Mouse (Mus musculus) lung, embryonic 15.5 days (tissue): ENCODE measurements around the gene Nos1ap. TPM values are rescaled to one million over a fixed set of nuclear protein-coding genes. Genes with fewer than 3 reads are reported as not detected.
A peak's percentile ranks its signal among the peaks of the same experiment; 100 is the strongest.

Experiments
- ATAC-seq: fragments of 200-750 bp; cut with Nextera tagmentation; 2 replicates; pipeline ENCODE4 v1.8.0; 2017; ENCODE audit warnings: moderate number of reproducible peaks, borderline replicate concordance; ENCODE audit not compliant: low FRiP score, low TSS enrichment; ENCODE audit errors: extremely low read depth
- H3K27ac ChIP-seq: fragments of 300-500 bp; sonication (generic); 2 replicates; pipeline ENCODE4 v1.5.1; 2015; ENCODE audit warnings: moderate library complexity, mild to moderate bottlenecking, inconsistent platforms
- H3K27me3 ChIP-seq: fragments of 300-500 bp; sonication (generic); 2 replicates; pipeline ENCODE4 v1.6.1; 2015; ENCODE audit warnings: inconsistent platforms
- H3K36me3 ChIP-seq: fragments of 300-500 bp; sonication (generic); 2 replicates; pipeline ENCODE4 v1.6.1; 2015; ENCODE audit warnings: inconsistent platforms
- H3K4me1 ChIP-seq: fragments of 300-500 bp; sonication (generic); 2 replicates; pipeline ENCODE4 v1.6.1; 2015; ENCODE audit warnings: inconsistent platforms
- H3K4me2 ChIP-seq: fragments of 300-500 bp; sonication (generic); 2 replicates; pipeline ENCODE4 v1.6.1; 2015; ENCODE audit warnings: inconsistent platforms, mild to moderate bottlenecking, moderate library complexity
- H3K4me3 ChIP-seq: fragments of 300-500 bp; sonication (generic); 2 replicates; pipeline ENCODE4 v1.5.1; 2015; ENCODE audit warnings: mild to moderate bottlenecking, inconsistent platforms
- H3K9ac ChIP-seq: fragments of 300-500 bp; sonication (generic); 2 replicates; pipeline ENCODE4 v1.6.1; 2015; ENCODE audit warnings: inconsistent platforms
- H3K9me3 ChIP-seq: fragments of 300-500 bp; sonication (generic); 2 replicates; pipeline ENCODE4 v1.6.1; 2016; ENCODE audit warnings: inconsistent platforms
- WGBS: fragments of 180-500 bp; shearing (Covaris S2); methylation state at CpG from one replicate; pipeline ENCODE4 v1.1.7; 2015; 5-methylcytosine and 5-hydroxymethylcytosine counted together
- polyA plus RNA-seq: library from polyadenylated mRNA; unstranded; fragments of >200 nt; fragmentation: Nextera tagmentation; extraction: Ambion mirVana; gene quantifications from 2 replicates; pipeline ENCODE4 v1.2.1, GENCODE M21; 2015

Nos1ap gene
- polyA plus RNA-seq, 1 experiment from 2014 or later: 10.6 TPM

- Histone ChIP-seq H3K9ac (no peak overlapping the region), H3K4me1 (0 out of 2 replicates have a peak, but pooled peaks cover 14% of the 10 kb centered on the region), H3K4me2 (no peak overlapping the region), H3K27ac (no peak overlapping the region), H3K4me3 (no peak overlapping the region), H3K36me3 (no peaks in the 10 kb centered on the region), H3K9me3 (no peaks in the 10 kb centered on the region), H3K27me3 (no peaks in the 10 kb centered on the region)
- ATAC-seq: no peak
- 21% methylated on average over 13 of the region's 13 CpGs for WGBS
These were observed 94.0 kb downstream of the Nos1ap start for GRCm38 (mm10) chr1:170495538-170496183.

GRCm38 (mm10) chr1:170492527-170492926 lies 97.1 kb downstream of the Nos1ap start:
- Histone ChIP-seq H3K27me3 (no peaks in the 10 kb centered on the region), H3K4me2 (no peak overlapping the region), H3K4me1 (0 out of 2 replicates have a peak, but pooled peaks cover 6% of the 10 kb centered on the region), H3K4me3 (no peak overlapping the region), H3K9ac (no peak overlapping the region), H3K9me3 (no peaks in the 10 kb centered on the region), H3K36me3 (no peaks in the 10 kb centered on the region), H3K27ac (no peak overlapping the region)
- no peak for ATAC-seq
- WGBS: 67% methylated on average over 2 of the region's 2 CpGs

GRCm38 (mm10) chr1:170492027-170492426 lies 97.6 kb downstream of the Nos1ap start:
- no peak overlapping the region for H3K9ac ChIP-seq
- ATAC-seq: no peak
- H3K4me3 ChIP-seq: no peak overlapping the region
- no peaks in the 10 kb centered on the region for H3K36me3 ChIP-seq
- 0 out of 2 replicates have a peak, but pooled peaks cover 6% of the 10 kb centered on the region for H3K4me1 ChIP-seq
- no peak overlapping the region for H3K4me2 ChIP-seq
- no peak overlapping the region for H3K27ac ChIP-seq
- H3K9me3 ChIP-seq: no peaks in the 10 kb centered on the region
- 63% methylated on average over 4 of the region's 4 CpGs for WGBS
- no peaks in the 10 kb centered on the region for H3K27me3 ChIP-seq

- Histone ChIP-seq H3K9ac (no peak overlapping the region), H3K27me3 (no peaks in the 10 kb centered on the region), H3K4me1 (peaks cover 6% of the 10 kb centered on the region; the same call in 1 of the 2 replicates), H3K4me3 (no peak overlapping the region), H3K27ac (no peak overlapping the region), H3K36me3 (no peaks in the 10 kb centered on the region), H3K9me3 (no peaks in the 10 kb centered on the region), H3K4me2 (no peak overlapping the region)
- WGBS: 77% methylated on average over 7 of the region's 7 CpGs
- no peak for ATAC-seq
These were observed 99.7 kb downstream of the Nos1ap start for GRCm38 (mm10) chr1:170489936-170490335.

GRCm38 (mm10) chr1:170489450-170489849 lies 100.2 kb downstream of the Nos1ap start:
- Histone ChIP-seq H3K9ac (no peak overlapping the region), H3K36me3 (no peaks in the 10 kb centered on the region), H3K27me3 (no peaks in the 10 kb centered on the region), H3K27ac (no peak overlapping the region), H3K9me3 (no peaks in the 10 kb centered on the region), H3K4me3 (no peak overlapping the region), H3K4me2 (no peak overlapping the region), H3K4me1 (peaks cover 7% of the 10 kb centered on the region; the same call in 1 of the 2 replicates)
- no peak for ATAC-seq
- WGBS: 86% methylated on average over 5 of the region's 6 CpGs

- Histone ChIP-seq H3K36me3 (no peaks in the 10 kb centered on the region), H3K4me2 (no peak overlapping the region), H3K9me3 (no peaks in the 10 kb centered on the region), H3K27me3 (no peaks in the 10 kb centered on the region), H3K4me1 (peaks cover 20% of the 10 kb centered on the region), H3K27ac (no peak overlapping the region), H3K4me3 (no peak overlapping the region), H3K9ac (no peak overlapping the region)
- 10% methylated on average over 4 of the region's 4 CpGs for WGBS
- no peak for ATAC-seq
These were observed 104.5 kb downstream of the Nos1ap start for GRCm38 (mm10) chr1:170485119-170485518.

- H3K4me2 ChIP-seq: no peak overlapping the region
- 67% methylated on average over 7 of the region's 8 CpGs for WGBS
- peaks cover 45% of the 10 kb centered on the region for H3K4me1 ChIP-seq
- no peaks in the 10 kb centered on the region for H3K9me3 ChIP-seq
- ATAC-seq: no peak
- H3K27ac ChIP-seq: no peak overlapping the region
- no peak overlapping the region for H3K4me3 ChIP-seq
- H3K27me3 ChIP-seq: no peaks in the 10 kb centered on the region
- no peak overlapping the region for H3K9ac ChIP-seq
- no peaks in the 10 kb centered on the region for H3K36me3 ChIP-seq
These were observed 107.3 kb downstream of the Nos1ap start for GRCm38 (mm10) chr1:170482236-170482905.

GRCm38 (mm10) chr1:170481093-170481492 lies 108.6 kb downstream of the Nos1ap start:
- H3K4me2 ChIP-seq: no peak overlapping the region
- H3K27ac ChIP-seq: peak overlapping the region; percentile 8; the same call in 1 of the 2 replicates
- peaks cover 45% of the 10 kb centered on the region for H3K4me1 ChIP-seq
- no peak overlapping the region for H3K4me3 ChIP-seq
- H3K36me3 ChIP-seq: no peaks in the 10 kb centered on the region
- H3K9me3 ChIP-seq: no peaks in the 10 kb centered on the region
- 52% methylated on average over 3 of the region's 3 CpGs for WGBS
- ATAC-seq: no peak
- H3K27me3 ChIP-seq: no peaks in the 10 kb centered on the region
- no peak overlapping the region for H3K9ac ChIP-seq

GRCm38 (mm10) chr1:170479458-170479798 lies 110.2 kb downstream of the Nos1ap start:
- H3K27ac ChIP-seq: peak overlapping the region; percentile 45; the same call in 1 of the 2 replicates
- H3K4me1 ChIP-seq: peaks cover 38% of the 10 kb centered on the region
- H3K27me3 ChIP-seq: no peaks in the 10 kb centered on the region
- WGBS: 5% methylated on average over 3 of the region's 3 CpGs
- peak; percentile 83; the same call in 1 of the 2 replicates for ATAC-seq
- H3K9me3 ChIP-seq: no peaks in the 10 kb centered on the region
- no peak overlapping the region for H3K9ac ChIP-seq
- H3K36me3 ChIP-seq: no peaks in the 10 kb centered on the region
- H3K4me2 ChIP-seq: no peak overlapping the region
- H3K4me3 ChIP-seq: no peak overlapping the region

GRCm38 (mm10) chr1:170478791-170479457 lies 110.7 kb downstream of the Nos1ap start:
- ATAC-seq: no peak; the same call in 1 of the 2 replicates
- Histone ChIP-seq H3K4me1 (peaks cover 38% of the 10 kb centered on the region), H3K9ac (no peak overlapping the region), H3K36me3 (no peaks in the 10 kb centered on the region), H3K9me3 (no peaks in the 10 kb centered on the region), H3K27me3 (no peaks in the 10 kb centered on the region), H3K4me2 (no peak overlapping the region), H3K4me3 (no peak overlapping the region), H3K27ac (peak overlapping the region; percentile 45)
- 47% methylated on average over 4 of the region's 4 CpGs for WGBS

- no peak overlapping the region for H3K9ac ChIP-seq
These were observed 111.7 kb downstream of the Nos1ap start for GRCm38 (mm10) chr1:170477636-170478600.

More at GRCm38 (mm10) chr1:170477636-170478600, 111.7 kb downstream of the Nos1ap start:
- H3K4me1 ChIP-seq: peaks cover 38% of the 10 kb centered on the region
- H3K9me3 ChIP-seq: no peaks in the 10 kb centered on the region
- no peak overlapping the region for H3K4me3 ChIP-seq
- whole genome bisulfite sequencing: 40% methylated on average over 10 of the region's 10 CpGs
- no peak for ATAC-seq
- H3K36me3 ChIP-seq: no peaks in the 10 kb centered on the region
- H3K4me2 ChIP-seq: no peak overlapping the region
- peak overlapping the region; percentile 45 for H3K27ac ChIP-seq
- no peaks in the 10 kb centered on the region for H3K27me3 ChIP-seq
